Mouse (Mus musculus) liver, embryonic 16.5 days (tissue): ENCODE results near the gene Txnrd2. TPM values are rescaled to one million over a fixed set of nuclear protein-coding genes. Genes with fewer than 3 reads are reported as not detected.

ENCODE experiments used
- ATAC-seq: fragments of 200-750 bp; cut with Nextera tagmentation; 2 replicates; pipeline ENCODE4 v1.8.0; 2017; ENCODE audit warnings: low read depth, mild to moderate bottlenecking, moderate number of reproducible peaks, moderate library complexity
- H3K27ac ChIP-seq: fragments of 300-500 bp; sonication (generic); 2 replicates; pipeline ENCODE4 v1.5.1; 2014; ENCODE audit warnings: mild to moderate bottlenecking, low read length
- H3K27me3 ChIP-seq: fragments of 300-500 bp; sonication (generic); 2 replicates; pipeline ENCODE4 v1.6.1; 2014; ENCODE audit warnings: low read depth, low read length, mixed read lengths; ENCODE audit not compliant: control insufficient read depth, insufficient read depth
- H3K36me3 ChIP-seq: fragments of 300-500 bp; sonication (generic); 2 replicates; pipeline ENCODE4 v1.6.1; 2014; ENCODE audit warnings: mild to moderate bottlenecking; ENCODE audit not compliant: control insufficient read depth, insufficient read depth
- H3K4me1 ChIP-seq: fragments of 300-500 bp; sonication (generic); 2 replicates; pipeline ENCODE4 v1.6.1; 2014; ENCODE audit warnings: low read depth, low read length, mixed read lengths; ENCODE audit not compliant: control insufficient read depth
- H3K4me2 ChIP-seq: fragments of 300-500 bp; sonication (generic); 2 replicates; pipeline ENCODE4 v1.6.1; 2014; ENCODE audit warnings: low read depth, low read length, mixed read lengths
- H3K4me3 ChIP-seq: fragments of 300-500 bp; sonication (generic); 2 replicates; pipeline ENCODE4 v1.5.1; 2014; ENCODE audit warnings: low read depth, mild to moderate bottlenecking, low read length
- H3K9ac ChIP-seq: fragments of 300-500 bp; sonication (generic); 2 replicates; pipeline ENCODE4 v1.6.1; 2014; ENCODE audit warnings: low read depth, low read length
- H3K9me3 ChIP-seq: fragments of 300-500 bp; sonication (generic); replicated peaks from 2 replicates; pipeline ENCODE4 v1.6.1; 2016; ENCODE audit warnings: low read length; ENCODE audit not compliant: control insufficient read depth
- WGBS: fragments of 180-500 bp; shearing (Covaris S2); extraction: QIAGEN DNeasy Blood & Tissue Kit; methylation state at CpG from one replicate; pipeline ENCODE4 v1.1.7; 2014; ENCODE audit not compliant: insufficient replicate concordance; 5-methylcytosine and 5-hydroxymethylcytosine counted together
- polyA plus RNA-seq: library from polyadenylated mRNA; unstranded; fragments of >200 nt; fragmentation: Nextera tagmentation; extraction: Ambion mirVana; gene quantifications from 2 replicates; pipeline ENCODE4 v1.2.1, GENCODE M21; 2015

Txnrd2 gene
- polyA plus RNA-seq, result 98.3 and 106 TPM in 2 replicates

DNA sequence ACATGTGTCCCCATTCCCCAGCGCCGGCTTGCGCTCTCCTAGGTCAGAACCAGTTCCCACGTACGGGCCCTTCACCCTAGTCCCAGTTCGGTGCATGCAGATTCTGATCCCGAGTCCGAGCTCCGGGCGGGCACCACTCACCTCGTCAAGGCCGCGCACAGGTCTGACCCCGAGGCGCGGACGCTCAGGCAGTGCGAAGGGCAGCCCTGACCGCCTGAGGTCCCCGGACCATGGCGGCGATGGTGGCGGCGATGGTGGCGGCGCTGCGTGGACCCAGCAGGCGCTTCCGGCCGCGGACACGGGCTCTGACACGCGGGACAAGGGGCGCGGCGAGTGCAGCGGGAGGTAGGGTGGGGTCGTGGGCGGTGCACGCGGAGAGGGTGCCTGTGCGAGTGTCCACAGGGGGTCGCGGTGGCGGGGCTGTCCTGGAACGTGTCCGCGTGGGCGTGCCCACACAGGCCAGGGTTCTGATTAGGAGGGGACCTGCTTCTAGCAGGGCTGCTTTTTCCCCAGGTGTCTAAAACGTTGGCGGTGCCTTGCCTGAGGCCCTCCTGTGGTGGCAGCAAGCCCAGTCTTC is at the start of gene Txnrd2:
Gene Txnrd2, plus strand, starts transcription at position 170 of the 577 bp plus-strand sequence.
- Histone ChIP-seq H3K9ac (peak within 1 kb of the TSS; percentile 90), H3K36me3 (peaks cover 18% of the 10 kb centered on the region), H3K4me3 (peak within 1 kb of the TSS; percentile 93), H3K4me1 (peaks cover 50% of the 10 kb centered on the region), H3K27me3 (no peaks in the 10 kb centered on the region), H3K4me2 (peak within 1 kb of the TSS; percentile 89), H3K27ac (peak within 1 kb of the TSS; percentile 99), H3K9me3 (no peaks in the 10 kb centered on the region)
- WGBS, result 0% methylated on average over 51 of the region's 52 CpGs
- peak; percentile 69 for ATAC-seq

GRCm38 (mm10) chr16:18377203-18377602 is 49.0 kb upstream of the Txnrd2 start:
- Histone ChIP-seq H3K27ac (no peak overlapping the region), H3K4me3 (no peak overlapping the region), H3K27me3 (no peaks in the 10 kb centered on the region), H3K36me3 (no peaks in the 10 kb centered on the region), H3K9me3 (no peaks in the 10 kb centered on the region), H3K9ac (no peak overlapping the region), H3K4me2 (no peak overlapping the region), H3K4me1 (peaks cover 14% of the 10 kb centered on the region)
- peak; percentile 75 for ATAC-seq
- 32% methylated on average over 3 of the region's 3 CpGs for WGBS

- Histone ChIP-seq H3K9me3 (no peaks in the 10 kb centered on the region), H3K27me3 (no peaks in the 10 kb centered on the region), H3K4me1 (peaks cover 14% of the 10 kb centered on the region), H3K4me3 (no peak overlapping the region), H3K4me2 (no peak overlapping the region), H3K36me3 (no peaks in the 10 kb centered on the region), H3K9ac (no peak overlapping the region), H3K27ac (no peak overlapping the region)
- WGBS, result 32% methylated on average over 1 of the region's 1 CpGs
- no peak for ATAC-seq
Measured at GRCm38 (mm10) chr16:18378489-18378888, 47.7 kb upstream of the Txnrd2 start.

DNA sequence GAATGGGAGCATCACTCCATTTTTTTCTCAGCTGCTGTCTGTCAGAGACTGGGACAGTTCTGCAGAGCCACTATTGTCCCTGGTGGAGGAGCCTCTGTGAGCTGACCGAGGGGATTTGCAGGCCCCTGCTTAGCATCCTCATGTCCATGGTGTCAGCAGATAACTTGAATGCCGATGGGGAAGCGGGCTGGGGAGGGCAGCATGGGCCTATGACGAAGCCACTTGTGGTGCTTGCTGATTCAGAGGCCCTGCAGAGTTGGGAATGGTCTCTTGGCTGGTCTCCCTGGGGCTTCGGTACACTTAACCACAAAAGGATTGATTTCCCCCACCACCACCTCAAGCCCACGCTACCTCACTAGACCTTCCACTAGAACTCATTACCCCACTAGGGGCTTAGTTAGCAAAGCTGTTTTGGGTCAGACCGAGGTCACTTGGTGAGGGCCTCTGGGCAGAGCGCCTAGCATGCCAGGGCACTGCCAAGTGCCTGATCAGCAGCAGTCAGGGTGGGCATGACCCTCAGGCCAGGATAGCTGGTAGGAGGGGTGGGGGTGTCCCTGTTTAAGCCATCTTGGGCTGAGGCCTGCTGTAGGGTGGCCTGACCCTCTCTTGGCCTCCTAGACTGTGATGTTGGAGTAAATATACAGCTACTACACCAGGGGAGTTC is 46.7 kb upstream of the Txnrd2 start:
- ATAC-seq, result no peak
- Histone ChIP-seq H3K9me3 (no peaks in the 10 kb centered on the region), H3K4me1 (peaks cover 14% of the 10 kb centered on the region), H3K4me3 (no peak overlapping the region), H3K9ac (no peak overlapping the region; the same call in 1 of the 2 replicates), H3K4me2 (no peak overlapping the region), H3K27me3 (no peaks in the 10 kb centered on the region), H3K36me3 (no peaks in the 10 kb centered on the region), H3K27ac (no peak overlapping the region)
- 66% methylated on average over 8 of the region's 8 CpGs for WGBS

- no peak for ATAC-seq
- 68% methylated on average over 6 of the region's 6 CpGs for WGBS
- Histone ChIP-seq H3K36me3 (no peaks in the 10 kb centered on the region), H3K4me1 (peaks cover 14% of the 10 kb centered on the region), H3K4me2 (no peak overlapping the region), H3K27me3 (no peaks in the 10 kb centered on the region), H3K9me3 (no peaks in the 10 kb centered on the region), H3K9ac (no peak overlapping the region), H3K4me3 (no peak overlapping the region), H3K27ac (no peak overlapping the region)
Measured at GRCm38 (mm10) chr16:18380495-18381063, 45.6 kb upstream of the Txnrd2 start.

GRCm38 (mm10) chr16:18381621-18382258 is 44.4 kb upstream of the Txnrd2 start:
- Histone ChIP-seq H3K4me2 (no peak overlapping the region), H3K9ac (no peak overlapping the region), H3K27me3 (no peaks in the 10 kb centered on the region), H3K27ac (no peak overlapping the region), H3K9me3 (no peaks in the 10 kb centered on the region), H3K36me3 (no peaks in the 10 kb centered on the region), H3K4me3 (no peak overlapping the region), H3K4me1 (peaks cover 12% of the 10 kb centered on the region)
- WGBS, result 68% methylated on average over 6 of the region's 6 CpGs
- no peak for ATAC-seq

DNA sequence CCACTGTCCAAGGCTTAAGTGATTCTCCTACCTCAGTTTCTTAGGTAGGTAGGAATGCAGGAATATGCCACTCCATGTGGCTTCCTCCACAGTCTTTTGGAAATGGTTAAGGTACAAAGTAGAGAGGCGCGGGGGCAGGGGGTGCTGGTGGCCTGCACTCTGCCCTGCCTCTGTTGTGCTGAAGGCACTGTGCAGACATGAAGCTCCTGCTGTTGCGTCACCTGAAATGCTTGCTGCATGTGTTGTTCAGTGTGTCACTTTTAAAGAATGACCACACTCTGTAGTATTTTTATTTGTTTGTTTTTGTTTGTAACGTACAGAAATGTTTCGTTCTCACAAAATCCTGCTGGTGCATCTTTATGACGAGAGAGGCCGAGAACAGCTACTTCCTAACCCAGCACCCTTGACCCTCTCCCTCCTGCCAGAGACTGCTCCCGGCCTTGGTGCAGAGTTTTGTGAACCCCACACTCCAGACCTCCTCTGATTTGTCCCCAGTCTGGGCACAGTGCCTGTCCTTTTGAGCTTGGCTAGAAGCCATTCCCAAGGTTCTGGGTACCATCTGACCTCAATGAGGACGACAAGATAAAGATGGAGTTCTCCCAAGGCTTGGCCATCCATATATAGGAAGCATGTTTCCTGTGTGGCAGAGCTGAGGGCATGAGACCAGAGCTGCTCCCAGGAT is 43.0 kb upstream of the Txnrd2 start:
- Histone ChIP-seq H3K4me1 (peaks cover 18% of the 10 kb centered on the region), H3K9me3 (no peaks in the 10 kb centered on the region), H3K27me3 (no peaks in the 10 kb centered on the region), H3K36me3 (no peaks in the 10 kb centered on the region), H3K27ac (peak overlapping the region; percentile 27; the same call in 1 of the 2 replicates), H3K4me2 (no peak overlapping the region), H3K9ac (no peak overlapping the region), H3K4me3 (no peak overlapping the region)
- 66% methylated on average over 9 of the region's 9 CpGs for WGBS
- ATAC-seq, result peak; percentile 63

- Histone ChIP-seq H3K36me3 (no peaks in the 10 kb centered on the region), H3K4me1 (peaks cover 23% of the 10 kb centered on the region), H3K27ac (no peak overlapping the region), H3K9ac (no peak overlapping the region), H3K9me3 (no peaks in the 10 kb centered on the region), H3K4me3 (no peak overlapping the region), H3K4me2 (no peak overlapping the region), H3K27me3 (no peaks in the 10 kb centered on the region)
- WGBS, result 61% methylated on average over 3 of the region's 3 CpGs
- no peak for ATAC-seq
Measured at GRCm38 (mm10) chr16:18383756-18384155, 42.4 kb upstream of the Txnrd2 start.
